Mouse (Mus musculus) bone marrow macrophage, adult 2 months (primary cell): ENCODE data around the gene Olfr825.

Experiments used
- CTCF ChIP-seq: IDR thresholded peaks from 2 replicates; pipeline ENCODE4 v1.5.1; 2012; ENCODE audit warnings: low read depth, mild to moderate bottlenecking, low read length, moderate library complexity
- POLR2A ChIP-seq: IDR thresholded peaks from 2 replicates; pipeline ENCODE4 v1.6.1; 2012; ENCODE audit warnings: mild to moderate bottlenecking, low read depth, low read length, borderline replicate concordance

DNA sequence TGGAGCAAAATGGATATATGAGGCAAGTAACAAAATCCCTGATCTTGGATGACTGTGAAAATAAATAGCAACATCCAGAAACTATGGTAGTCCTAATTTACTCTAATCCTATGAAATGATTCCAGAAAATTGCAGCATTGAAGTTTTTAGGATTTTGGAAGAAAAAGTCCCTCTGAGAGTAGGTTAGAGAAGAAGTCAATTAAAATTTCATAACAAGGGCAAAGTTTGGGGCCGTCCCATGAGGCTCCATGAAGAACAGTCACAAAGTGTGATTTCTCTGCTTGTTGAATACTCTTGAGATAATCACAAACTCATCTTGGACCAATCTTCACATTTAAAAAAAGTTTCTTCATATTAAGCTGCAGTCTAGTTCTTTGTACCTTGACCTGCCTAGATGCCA lies 47.7 kb upstream of the Olfr825 start, which contains the start of gene Olfr827:
- TF ChIP-seq POLR2A (no peak), CTCF (no peak)
